Mouse (Mus musculus) adipocyte (in vitro differentiated cells): ENCODE results near the gene Cfap20.
"Not testable (repeated sequence)": the region's sequence is repeated elsewhere in the genome, so short reads cannot be mapped to it uniquely, and the experiment has no call there.

ENCODE experiments used
- DNase-seq: peaks from one replicate; pipeline ENCODE4 v3.0.0-alpha.2; 2016; ENCODE audit warnings: low spot score

Gene Cfap20

GRCm38 (mm10) chr8:95422193-95422810 is 12.4 kb downstream of the Cfap20 start:
- peak; percentile 55 for DNase-seq

GRCm38 (mm10) chr8:95411309-95411972 is 23.2 kb downstream of the Cfap20 start:
- no peak for DNase-seq

- no peak for DNase-seq
Measured at GRCm38 (mm10) chr8:95409518-95409917, 25.2 kb downstream of the Cfap20 start.

- DNase-seq = no peak
Measured at GRCm38 (mm10) chr8:95401091-95401490, 33.6 kb downstream of the Cfap20 start.

GRCm38 (mm10) chr8:95399131-95399530 is 35.5 kb downstream of the Cfap20 start:
- DNase-seq = no peak

GRCm38 (mm10) chr8:95397201-95397600 is 37.5 kb downstream of the Cfap20 start:
- no peak for DNase-seq

- no peak for DNase-seq
Measured at GRCm38 (mm10) chr8:95396752-95397151, 37.9 kb downstream of the Cfap20 start.

GRCm38 (mm10) chr8:95395186-95395918 is 39.3 kb downstream of the Cfap20 start:
- no peak for DNase-seq

GRCm38 (mm10) chr8:95392604-95393003 is 42.1 kb downstream of the Cfap20 start:
- no peak for DNase-seq

- no peak for DNase-seq
Measured at GRCm38 (mm10) chr8:95391101-95391500, 43.6 kb downstream of the Cfap20 start.

GRCm38 (mm10) chr8:95390312-95390711 is 44.4 kb downstream of the Cfap20 start:
- DNase-seq = no peak

- no peak for DNase-seq
Measured at GRCm38 (mm10) chr8:95387936-95388335, 46.7 kb downstream of the Cfap20 start.

- no peak for DNase-seq
Measured at GRCm38 (mm10) chr8:95387221-95387620, 47.4 kb downstream of the Cfap20 start.

- DNase-seq = no peak
Measured at GRCm38 (mm10) chr8:95386037-95386436, 48.6 kb downstream of the Cfap20 start.

- DNase-seq = no peak
Measured at GRCm38 (mm10) chr8:95384501-95384900, 50.2 kb downstream of the Cfap20 start.

- no peak for DNase-seq
Measured at GRCm38 (mm10) chr8:95381595-95381994, 53.1 kb downstream of the Cfap20 start.

GRCm38 (mm10) chr8:95380953-95381352 is 53.7 kb downstream of the Cfap20 start:
- no peak for DNase-seq

- not testable (repeated sequence) for DNase-seq
Measured at GRCm38 (mm10) chr8:95378928-95379327, 55.7 kb downstream of the Cfap20 start.

- DNase-seq = no peak
Measured at GRCm38 (mm10) chr8:95377863-95378291, 56.8 kb downstream of the Cfap20 start.

GRCm38 (mm10) chr8:95377101-95377500 is 57.6 kb downstream of the Cfap20 start:
- DNase-seq = no peak

- no peak for DNase-seq
Measured at GRCm38 (mm10) chr8:95376309-95376999, 58.2 kb downstream of the Cfap20 start.

GRCm38 (mm10) chr8:95375374-95375930 is 59.2 kb downstream of the Cfap20 start:
- no peak for DNase-seq
